Mouse (Mus musculus) neural tube, embryonic 10.5 days (tissue): ENCODE measurements around the gene Rgl3.

Source experiments
- DNase-seq: peaks from one replicate; pipeline ENCODE4 v3.0.0-alpha.2; 2017; ENCODE audit warnings: low spot score; ENCODE audit errors: extremely low spot score

Gene Rgl3

GRCm38 (mm10) chr9:21983911-21984310, 5.3 kb downstream of the Rgl3 start:
- DNase-seq, result no peak

- no peak for DNase-seq
Measured at GRCm38 (mm10) chr9:21978398-21979128, 10.7 kb downstream of the Rgl3 start.

DNA sequence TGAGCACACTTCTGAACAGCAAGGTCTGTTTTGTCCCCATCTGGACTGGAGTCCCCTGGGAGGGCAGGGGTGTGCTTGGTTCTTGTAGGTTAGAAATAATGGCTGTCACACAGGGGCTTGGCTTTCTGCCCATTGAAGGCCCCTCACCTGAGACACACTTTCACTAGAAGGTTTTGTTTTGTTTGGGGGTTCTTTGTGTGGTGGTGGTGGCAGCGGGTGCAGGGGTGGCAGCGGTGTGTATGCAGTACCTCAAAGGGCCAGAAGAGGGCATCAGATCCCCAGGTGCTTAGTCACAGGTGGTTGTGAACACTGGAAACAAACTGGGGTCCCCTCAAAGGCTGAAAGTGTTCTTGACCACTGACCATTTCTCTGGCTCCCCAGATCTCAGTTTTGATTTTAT, 11.3 kb downstream of the Rgl3 start:
- DNase-seq, result peak; percentile 33

DNA sequence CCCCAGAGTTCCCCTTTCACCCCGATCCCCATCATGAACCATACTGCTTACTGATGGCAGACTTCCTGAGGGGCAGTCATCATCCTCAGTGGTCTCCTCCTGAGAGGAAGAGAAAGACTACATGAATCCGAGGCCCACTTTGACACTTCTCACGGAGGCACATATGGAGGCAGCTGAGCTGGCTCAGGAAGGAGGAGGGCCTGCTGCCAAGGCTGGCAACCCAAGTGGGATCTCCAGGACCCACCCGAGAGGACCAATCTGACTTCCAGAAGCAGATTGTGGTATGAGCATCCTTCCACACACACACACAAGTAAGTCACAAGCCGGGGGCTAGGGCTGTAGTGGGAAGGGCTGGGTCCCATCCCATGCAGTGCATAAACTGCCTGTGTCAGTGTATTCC, 11.9 kb downstream of the Rgl3 start:
- no peak for DNase-seq

DNA sequence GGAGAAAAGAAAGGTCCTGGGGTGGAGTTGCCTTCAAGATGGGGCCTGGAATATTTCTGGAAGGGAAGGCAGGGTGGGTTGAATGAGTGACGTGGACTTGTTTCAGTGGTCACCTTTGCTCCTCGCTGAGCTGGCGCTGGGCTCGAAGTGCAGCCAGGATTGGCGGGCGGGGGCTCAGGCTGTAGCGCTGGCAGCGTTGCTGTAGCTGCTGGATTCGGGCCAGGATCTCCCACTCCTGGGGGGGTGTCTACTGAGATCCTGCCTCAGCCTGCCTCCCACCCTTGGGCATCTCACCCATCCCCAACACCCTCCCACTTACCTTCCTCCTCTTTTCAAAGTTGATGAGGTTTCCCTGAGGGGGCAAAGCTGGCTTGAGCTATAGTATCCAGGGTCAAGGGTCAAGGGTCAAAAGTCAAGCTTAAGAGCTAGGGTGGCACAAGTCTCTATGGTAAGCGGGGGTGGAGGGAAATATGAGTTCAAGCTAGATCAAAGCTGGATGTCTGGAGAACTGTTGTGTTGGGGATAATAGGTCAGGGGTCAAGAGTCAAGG, 12.5 kb downstream of the Rgl3 start:
- DNase-seq, result no peak

DNA sequence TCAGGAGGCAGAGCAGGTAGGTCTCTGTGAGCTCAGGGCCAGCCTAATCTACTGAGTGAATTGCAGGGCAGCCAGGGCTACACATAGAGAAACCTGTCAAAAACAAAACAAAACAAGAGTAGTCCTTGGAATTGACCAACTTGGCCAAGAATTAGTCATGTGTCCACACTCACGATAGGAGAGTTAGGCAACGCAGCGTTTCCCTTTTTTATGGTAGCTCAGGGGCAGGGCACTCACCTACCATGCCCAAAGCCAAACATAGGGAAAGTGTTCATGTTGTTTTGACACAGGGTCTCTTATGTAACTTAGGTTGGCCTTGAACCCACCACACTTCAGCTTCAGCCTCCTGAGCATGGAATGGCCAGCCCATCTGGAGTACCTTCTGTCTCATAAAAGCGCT, 19.9 kb downstream of the Rgl3 start:
- DNase-seq, result no peak

- DNase-seq, result no peak
Measured at GRCm38 (mm10) chr9:21968883-21969282, 20.4 kb downstream of the Rgl3 start.

GRCm38 (mm10) chr9:21963417-21963816, 25.8 kb downstream of the Rgl3 start, which contains the start of gene Epor:
Gene Epor (minus strand): TSS chr9:21963506.
- peak; percentile 50 for DNase-seq

DNA sequence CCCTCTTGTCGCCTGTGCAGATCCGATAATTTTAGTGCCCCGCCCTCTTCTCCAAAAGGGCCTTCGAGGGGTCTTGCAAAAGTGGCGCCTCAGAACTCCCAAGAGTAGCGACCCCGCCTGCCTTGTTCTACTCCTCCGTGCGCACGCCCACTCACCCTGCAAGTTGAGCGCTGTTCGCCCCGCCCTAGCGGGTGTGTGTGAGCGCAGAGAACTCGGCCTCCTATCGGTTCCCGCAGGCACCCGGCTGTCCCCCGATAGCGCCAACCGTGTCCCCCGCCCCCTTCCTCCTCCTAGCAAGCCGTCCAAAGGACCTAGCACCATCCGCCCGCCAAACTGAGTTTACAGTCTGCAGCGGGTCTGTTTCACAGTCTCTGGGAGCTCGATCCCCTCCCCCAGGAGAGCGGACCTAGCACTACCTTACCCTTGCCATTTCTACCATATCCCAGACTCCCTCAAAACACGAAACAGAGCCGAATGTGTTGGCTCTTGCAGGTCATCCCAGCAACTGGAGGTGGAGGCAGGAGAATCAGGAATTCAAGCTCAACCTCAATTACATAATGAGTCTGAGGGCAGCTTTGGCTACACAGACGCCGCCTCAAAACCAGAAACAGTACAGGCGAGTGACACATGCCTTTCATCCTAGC, 26.7 kb downstream of the Rgl3 start:
- DNase-seq, result peak; percentile 75

GRCm38 (mm10) chr9:21962010-21962409, 27.2 kb downstream of the Rgl3 start:
- DNase-seq, result peak; percentile 37

DNA sequence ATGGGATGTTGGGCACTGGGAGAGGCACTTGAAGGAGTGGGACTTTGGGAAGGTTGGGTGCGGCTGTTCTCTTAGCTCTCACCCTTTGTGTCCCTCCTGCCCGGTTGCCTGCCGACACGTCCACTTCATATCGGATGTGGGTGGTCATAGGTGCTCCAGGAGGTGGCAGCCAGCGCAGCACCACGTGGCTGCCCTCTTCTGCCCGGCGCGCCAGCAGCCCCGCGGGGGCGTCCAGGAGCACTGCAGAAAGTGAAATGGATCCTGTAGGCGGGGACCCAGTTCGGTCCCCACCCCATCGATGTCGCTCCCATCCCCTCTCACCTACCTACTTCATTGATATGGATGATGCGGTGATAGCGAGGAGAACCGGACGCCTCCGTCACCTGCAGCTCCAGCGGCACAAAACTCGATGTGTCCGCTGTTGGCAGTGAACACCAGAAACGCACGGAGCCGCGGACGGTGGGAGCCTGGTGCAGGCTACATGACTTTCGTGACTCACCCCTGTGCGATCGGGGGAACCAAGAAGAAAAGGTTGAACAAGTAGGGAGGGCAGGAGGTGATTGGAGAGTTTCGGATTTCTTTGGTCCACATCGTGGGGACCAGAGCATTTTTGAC, 27.8 kb downstream of the Rgl3 start:
- peak; percentile 21 for DNase-seq

DNA sequence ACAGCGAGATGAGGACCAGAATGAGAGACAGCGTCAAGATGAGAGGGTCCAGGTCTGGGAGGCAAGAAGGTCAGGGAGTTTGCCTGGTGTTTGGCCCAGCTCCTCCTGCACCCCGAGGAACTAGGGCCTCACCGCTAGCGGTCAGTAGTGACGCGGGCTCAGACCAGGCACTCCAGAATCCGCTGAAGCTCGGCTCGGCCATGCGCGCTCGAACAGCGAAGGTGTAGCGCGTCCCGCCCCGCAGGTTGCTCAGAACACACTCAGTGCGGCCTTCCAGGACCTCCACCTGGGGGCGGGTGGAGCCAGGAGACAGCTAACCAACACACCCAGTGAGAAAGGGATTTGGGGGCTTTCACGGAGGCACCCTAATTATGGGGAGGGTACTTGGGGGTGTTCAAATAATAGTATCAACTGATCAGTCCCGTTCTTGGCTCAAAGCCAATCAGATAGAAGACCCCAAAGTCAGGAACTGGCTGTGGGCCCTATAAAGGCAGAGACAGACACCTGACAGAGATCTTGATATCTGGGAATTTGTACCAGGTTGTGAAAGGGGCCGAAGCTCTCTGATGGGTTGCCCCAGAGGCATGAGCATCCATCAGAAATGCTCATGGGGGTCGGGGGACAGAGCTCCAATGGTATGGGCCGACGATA, 28.6 kb downstream of the Rgl3 start:
- peak; percentile 27 for DNase-seq

DNA sequence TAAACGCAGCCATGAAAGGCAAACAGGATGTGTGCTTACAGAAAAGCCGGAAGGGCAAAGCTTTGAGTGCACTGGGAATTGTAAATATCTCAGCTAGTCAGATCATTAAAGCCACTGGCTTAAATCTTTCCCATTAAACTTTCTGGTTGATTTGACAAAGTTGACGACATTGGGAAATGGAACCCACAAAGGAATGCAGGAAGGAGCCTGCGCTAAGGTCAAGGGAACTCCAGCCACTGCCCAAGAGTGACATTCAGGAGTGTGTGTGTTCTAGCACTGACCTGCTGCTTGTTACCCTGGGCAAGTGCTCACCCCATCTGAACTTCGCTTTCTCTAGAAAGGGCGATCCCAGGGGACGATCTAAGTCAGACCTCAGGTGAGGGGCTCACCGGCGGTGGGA, 29.1 kb downstream of the Rgl3 start:
- no peak for DNase-seq

DNA sequence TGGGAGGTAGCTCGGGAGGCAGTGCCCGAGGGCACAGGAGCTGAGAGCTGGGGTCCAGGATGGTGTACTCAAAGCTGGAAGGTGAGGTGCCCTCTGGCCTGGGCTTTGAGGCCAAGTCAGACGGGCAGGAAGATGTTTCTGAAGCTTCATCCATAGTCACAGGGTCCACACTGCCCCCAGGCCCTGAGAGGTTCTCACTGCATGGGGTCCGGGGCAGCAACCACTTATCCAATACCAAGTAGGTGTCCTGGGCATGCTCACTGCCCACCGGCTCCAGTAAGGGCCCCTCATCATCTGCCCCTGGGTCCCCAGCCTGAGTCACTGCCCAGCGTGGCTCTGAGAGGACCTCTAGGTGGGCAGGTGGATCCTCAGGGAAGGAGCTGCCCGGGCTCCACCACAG, 30.0 kb downstream of the Rgl3 start:
- no peak for DNase-seq

DNA sequence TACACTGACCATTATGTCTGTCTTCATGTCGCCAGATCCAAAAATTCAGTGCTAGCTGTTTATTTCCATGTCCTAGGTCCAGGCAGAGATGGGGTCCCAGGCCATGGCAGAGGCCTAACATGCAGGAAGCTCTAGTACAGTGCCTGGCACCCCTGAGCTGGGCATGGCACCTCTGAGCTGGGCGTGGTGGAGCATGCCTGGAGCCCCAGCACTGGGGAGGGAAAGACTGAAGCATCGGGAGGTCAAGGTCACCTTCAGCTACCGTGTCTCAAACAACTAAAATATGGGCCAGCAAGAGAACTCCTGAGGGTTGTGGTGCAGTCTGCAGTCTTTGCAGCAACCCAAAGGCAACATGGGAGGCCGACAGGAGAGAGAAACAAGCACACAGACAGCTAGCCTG, 30.9 kb downstream of the Rgl3 start:
- DNase-seq, result no peak

DNA sequence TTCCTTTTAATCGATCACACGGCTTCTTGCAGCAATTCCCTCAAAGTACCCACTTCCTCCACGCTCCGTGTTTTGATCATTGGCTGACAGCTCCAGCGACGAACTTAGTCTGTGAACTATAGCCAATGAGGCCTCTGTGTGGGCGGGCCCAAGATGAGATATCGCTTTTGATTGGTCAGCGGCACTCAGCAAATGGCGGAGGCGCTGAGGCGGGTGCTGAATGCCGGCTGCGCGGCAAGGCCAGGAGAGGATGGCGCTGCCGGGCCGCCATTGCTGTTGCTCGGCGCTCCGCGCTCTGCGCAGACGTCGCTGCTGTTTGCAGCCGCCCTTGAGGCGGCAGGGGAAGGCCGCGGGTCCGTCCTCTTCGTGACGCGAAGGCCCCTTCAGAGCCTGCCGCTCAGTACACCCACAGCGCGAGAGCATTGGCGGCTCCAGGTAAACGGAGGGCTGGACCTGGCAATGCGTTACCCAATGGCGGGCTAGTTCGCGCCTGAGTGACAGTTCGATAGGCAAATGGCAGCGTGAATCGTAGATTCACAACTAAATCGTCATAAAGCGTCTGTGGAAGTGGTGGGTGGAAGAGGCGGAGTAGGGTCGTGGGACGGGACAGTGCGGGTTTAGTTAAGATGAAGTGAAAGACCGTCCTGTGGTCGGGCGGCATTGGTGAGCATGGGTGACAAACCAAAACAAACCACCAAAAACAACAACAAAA, 33.5 kb downstream of the Rgl3 start, which contains the start of gene Swsap1:
TSS of gene Swsap1 (plus strand) at position 186 of the 712 bp plus-strand sequence.
- DNase-seq, result peak; percentile 97

GRCm38 (mm10) chr9:21955225-21955569, 34.0 kb downstream of the Rgl3 start:
- no peak for DNase-seq

DNA sequence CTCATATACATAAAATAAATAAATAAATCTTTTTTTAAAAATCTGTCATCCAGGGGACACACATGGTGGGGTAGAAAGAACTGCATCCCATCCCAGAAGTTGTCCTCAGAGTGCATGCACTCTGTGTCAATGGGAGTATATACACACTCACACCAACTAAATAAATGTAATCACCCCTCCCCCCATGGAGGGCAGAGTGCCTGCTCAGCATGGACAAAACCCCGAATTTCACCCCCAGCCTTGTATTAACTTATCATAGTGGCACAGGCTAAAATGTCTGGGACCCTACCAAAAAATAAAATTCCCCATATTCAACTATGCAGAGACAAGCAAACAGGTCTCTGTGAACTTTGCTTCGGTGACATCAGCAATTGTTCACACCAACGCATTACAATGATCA, 34.6 kb downstream of the Rgl3 start:
- DNase-seq, result no peak

- no peak for DNase-seq
Measured at GRCm38 (mm10) chr9:21953600-21953999, 35.6 kb downstream of the Rgl3 start.

- DNase-seq, result no peak
Measured at GRCm38 (mm10) chr9:21951977-21952376, 37.3 kb downstream of the Rgl3 start.

DNA sequence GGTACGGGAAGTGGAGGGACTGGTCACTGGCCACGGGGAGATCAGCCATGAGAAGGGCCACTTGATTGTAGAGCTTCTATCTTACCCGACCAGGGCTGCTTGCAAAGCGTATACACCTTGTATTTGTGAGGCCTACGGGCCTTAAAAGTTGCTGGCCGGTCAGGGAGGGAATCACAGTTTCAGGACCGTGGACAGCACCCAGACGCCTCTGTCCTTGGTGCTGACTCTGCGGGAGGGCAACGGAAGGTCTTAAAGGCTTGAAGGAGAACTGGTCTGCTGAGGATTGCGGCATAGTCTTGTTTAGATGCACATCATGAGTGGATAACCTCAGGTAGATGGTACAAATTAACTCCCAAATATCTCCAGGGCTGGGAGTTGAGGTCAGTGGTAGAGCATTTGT, 38.9 kb downstream of the Rgl3 start:
- DNase-seq, result peak; percentile 89
